Mouse (Mus musculus) limb, embryonic 14.5 days (tissue): Measurements from ENCODE around the gene Arid2. TPM values are rescaled to one million over a fixed set of nuclear protein-coding genes. Genes with fewer than 3 reads are reported as not detected.

Source experiments
- ATAC-seq: fragments of 200-750 bp; cut with Nextera tagmentation; 2 replicates; pipeline ENCODE4 v1.8.0; 2017; ENCODE audit warnings: low read depth, moderate number of reproducible peaks, moderate TSS enrichment; ENCODE audit not compliant: low FRiP score
- DNase-seq: peaks from one replicate; pipeline ENCODE4 v3.0.0-alpha.2; 2015; ENCODE audit warnings: low spot score
- H3K27ac ChIP-seq: fragments of 300-500 bp; sonication (generic); replicated peaks from 2 replicates; pipeline ENCODE4 v1.5.1; 2014; ENCODE audit warnings: low read depth, mild to moderate bottlenecking, low read length, moderate library complexity, mixed read lengths
- H3K27me3 ChIP-seq: fragments of 300-500 bp; sonication (generic); 2 replicates; pipeline ENCODE4 v1.6.1; 2014; ENCODE audit warnings: low read length, mixed read lengths; ENCODE audit not compliant: control insufficient read depth, insufficient read depth
- H3K36me3 ChIP-seq: fragments of 300-500 bp; sonication (generic); 2 replicates; pipeline ENCODE4 v1.6.1; 2014; ENCODE audit warnings: mild to moderate bottlenecking, low read length, moderate library complexity, mixed read lengths; ENCODE audit not compliant: control insufficient read depth, insufficient read depth
- H3K4me1 ChIP-seq: fragments of 300-500 bp; sonication (generic); 2 replicates; pipeline ENCODE4 v1.6.1; 2014; ENCODE audit warnings: antibody characterized with exemption, low read length, mixed read lengths; ENCODE audit not compliant: control insufficient read depth, insufficient read depth
- H3K4me2 ChIP-seq: fragments of 300-500 bp; sonication (generic); replicated peaks from 2 replicates; pipeline ENCODE4 v1.6.1; 2014; ENCODE audit warnings: low read depth, mild to moderate bottlenecking, low read length, moderate library complexity; ENCODE audit not compliant: severe bottlenecking
- H3K4me3 ChIP-seq: fragments of 300-500 bp; sonication (generic); replicated peaks from 2 replicates; pipeline ENCODE4 v1.5.1; 2014; ENCODE audit warnings: low read length
- H3K9ac ChIP-seq: fragments of 300-500 bp; sonication (generic); 2 replicates; pipeline ENCODE4 v1.6.1; 2014; ENCODE audit warnings: mild to moderate bottlenecking, low read depth, low read length, moderate library complexity; ENCODE audit not compliant: severe bottlenecking
- H3K9me3 ChIP-seq: fragments of 300-500 bp; sonication (generic); 2 replicates; pipeline ENCODE4 v1.6.1; 2016; ENCODE audit warnings: low read length; ENCODE audit not compliant: control insufficient read depth
- POLR2A ChIP-seq: fragments of 200-500 bp; IDR thresholded peaks from 2 replicates; pipeline ENCODE4 v1.8.0; 2012; ENCODE audit warnings: inconsistent platforms, mild to moderate bottlenecking, moderate library complexity, borderline replicate concordance; ENCODE audit not compliant: insufficient read depth, insufficient read length; ENCODE audit errors: extremely low read depth
- WGBS: fragments of 180-500 bp; shearing (Covaris S2); extraction: QIAGEN DNeasy Blood & Tissue Kit; methylation state at CpG from one replicate; pipeline ENCODE4 v1.1.7; 2014; 5-methylcytosine and 5-hydroxymethylcytosine counted together
- microRNA-seq: library from miRNA; unstranded; fragments of <30 nt; microRNA quantifications from one replicate; pipeline ENCODE4, GENCODE M21; 2016
- polyA plus RNA-seq, 2 experiments: library from polyadenylated mRNA; depleted of rRNA in 1 of 2; stranded (reverse) in 1 of 2; unstranded in 1 of 2; fragments of >200 nt; fragmentation: Nextera tagmentation in 1 of 2; extraction: Ambion mirVana in 1 of 2; gene quantifications; 2 replicates each; pipeline versions ENCODE4 v1.2.1 to v1.2.3; 2012 to 2014

Gene Arid2
- polyA plus RNA-seq, 2 experiments = 28.7 to 30.9 TPM

- WGBS = 86% methylated on average over 10 of the region's 10 CpGs
- no peak for ATAC-seq
- H3K9me3 ChIP-seq = no peaks in the 10 kb centered on the region
- no peaks in the 10 kb centered on the region for H3K27me3 ChIP-seq
- no peak overlapping the region for H3K27ac ChIP-seq
- H3K9ac ChIP-seq = no peak overlapping the region
- peaks cover 39% of the 10 kb centered on the region for H3K36me3 ChIP-seq
- no peak overlapping the region for H3K4me3 ChIP-seq
- no peak overlapping the region for H3K4me2 ChIP-seq
- DNase-seq = no peak
- TF ChIP-seq POLR2A = no peak
- H3K4me1 ChIP-seq = no peaks in the 10 kb centered on the region
These were observed 159.5 kb downstream of the Arid2 start for GRCm38 (mm10) chr15:96446785-96447184.

GRCm38 (mm10) chr15:96448656-96449299, 161.5 kb downstream of the Arid2 start:
- WGBS = 91% methylated on average over 7 of the region's 7 CpGs
- H3K4me3 ChIP-seq = no peak overlapping the region
- no peak overlapping the region for H3K27ac ChIP-seq
- TF ChIP-seq POLR2A = no peak
- no peaks in the 10 kb centered on the region for H3K27me3 ChIP-seq
- ATAC-seq (no peak), DNase-seq (no peak)
- H3K4me1 ChIP-seq = 0 out of 2 replicates have a peak, but pooled peaks cover under 1% of the 10 kb centered on the region
- no peaks in the 10 kb centered on the region for H3K9me3 ChIP-seq
- H3K4me2 ChIP-seq = no peak overlapping the region
- peaks cover 31% of the 10 kb centered on the region for H3K36me3 ChIP-seq
- H3K9ac ChIP-seq = no peak overlapping the region

GRCm38 (mm10) chr15:96453346-96453745, 166.0 kb downstream of the Arid2 start:
- 95% methylated on average over 1 of the region's 1 CpGs for WGBS
- Histone ChIP-seq H3K9me3 (no peaks in the 10 kb centered on the region), H3K36me3 (peaks cover 19% of the 10 kb centered on the region), H3K27me3 (no peaks in the 10 kb centered on the region), H3K4me1 (peaks cover 8% of the 10 kb centered on the region; the same call in 1 of the 2 replicates), H3K4me2 (no peak overlapping the region), H3K4me3 (no peak overlapping the region), H3K27ac (no peak overlapping the region), H3K9ac (no peak overlapping the region)
- ATAC-seq (no peak), DNase-seq (no peak)
- no peak for TF ChIP-seq POLR2A

Small RNA genes within 50 kb of the gene (microRNA-seq; reads per million reads assigned to microRNA genes)
- gene Gm25397 = not detected

Other genes with a start within 250 kb of the Arid2 start
- gene Scaf11, start 173.3 kb downstream of the Arid2 start, polyA plus RNA-seq (2012; rRNA removed) = 46.3 and 51.4 TPM in 2 replicates
- gene Scaf11, start 173.3 kb downstream of the Arid2 start, polyA plus RNA-seq (2014; fragmentation: Nextera tagmentation; extraction: Ambion mirVana) = 93.7 and 104 TPM in 2 replicates